Mouse (Mus musculus) spleen, adult 18-20 months (tissue): ENCODE data around the gene Dlgap4.

Experiments
- DNase-seq, 2 experiments: peaks; one replicate each; pipeline ENCODE4 v3.0.0; 2022; ENCODE audit warnings: mixed read lengths in 2 of 2

The Dlgap4 gene

DNA sequence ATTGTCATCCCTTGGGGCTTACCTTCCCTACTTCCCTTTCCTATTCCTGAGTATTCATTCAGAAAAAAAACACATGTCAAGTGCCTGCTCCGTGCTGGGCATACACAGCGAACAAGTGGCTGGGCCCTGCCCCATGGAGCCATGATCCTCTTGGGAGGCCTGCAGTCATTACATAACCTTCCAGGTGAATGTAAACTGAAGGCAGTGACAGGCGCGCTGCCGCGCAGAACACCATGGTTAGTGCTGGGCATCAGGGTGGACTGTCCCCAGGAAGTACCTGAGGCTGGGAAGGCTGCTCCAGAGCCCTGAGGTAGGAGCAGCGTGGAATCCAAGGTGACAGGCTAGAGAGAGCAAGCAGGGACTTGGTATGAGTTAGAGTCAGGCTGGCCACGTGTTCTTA is 7.4 kb downstream of the Dlgap4 start:
- no peak for DNase-seq

DNA sequence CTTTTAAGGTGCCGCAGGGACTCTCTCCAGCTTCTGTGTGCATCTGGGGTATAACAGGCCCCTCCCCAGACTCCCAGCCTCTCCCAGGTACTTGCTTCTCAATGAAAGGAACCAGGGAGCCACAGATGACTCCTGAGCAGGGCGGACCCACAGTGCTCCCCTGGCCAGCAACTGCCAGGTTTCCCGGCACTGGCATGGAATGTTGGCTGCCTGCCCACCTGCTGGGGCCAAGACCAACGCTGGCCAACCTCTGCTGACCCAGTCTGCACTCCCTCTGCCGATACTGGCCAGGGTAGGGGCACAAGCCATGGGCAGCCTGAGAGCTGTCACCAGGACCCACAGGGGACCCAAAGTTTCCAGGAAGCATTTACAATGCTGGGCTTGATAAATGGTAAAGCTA is 7.9 kb downstream of the Dlgap4 start:
- DNase-seq, result no peak

DNA sequence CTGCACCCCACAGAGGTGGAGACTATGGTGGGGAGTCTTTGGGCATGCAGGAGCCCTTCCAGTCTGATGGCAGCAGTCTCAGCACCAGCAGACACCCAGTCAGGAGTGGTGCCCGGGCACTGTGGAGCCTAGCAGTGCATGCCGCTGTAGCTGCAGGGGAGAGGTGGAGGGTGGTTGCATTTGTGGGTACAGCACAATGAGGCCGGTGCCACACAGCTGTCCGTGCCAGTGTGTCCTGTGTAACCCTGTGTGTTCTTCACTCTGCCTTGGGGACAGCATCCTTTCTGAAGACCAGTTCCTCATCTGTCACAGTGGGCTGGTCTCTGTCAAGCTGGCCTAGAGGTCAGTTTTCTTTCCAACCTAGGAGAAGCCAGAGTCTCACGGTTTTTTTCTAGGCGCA is 8.7 kb downstream of the Dlgap4 start:
- DNase-seq, result no peak

DNA sequence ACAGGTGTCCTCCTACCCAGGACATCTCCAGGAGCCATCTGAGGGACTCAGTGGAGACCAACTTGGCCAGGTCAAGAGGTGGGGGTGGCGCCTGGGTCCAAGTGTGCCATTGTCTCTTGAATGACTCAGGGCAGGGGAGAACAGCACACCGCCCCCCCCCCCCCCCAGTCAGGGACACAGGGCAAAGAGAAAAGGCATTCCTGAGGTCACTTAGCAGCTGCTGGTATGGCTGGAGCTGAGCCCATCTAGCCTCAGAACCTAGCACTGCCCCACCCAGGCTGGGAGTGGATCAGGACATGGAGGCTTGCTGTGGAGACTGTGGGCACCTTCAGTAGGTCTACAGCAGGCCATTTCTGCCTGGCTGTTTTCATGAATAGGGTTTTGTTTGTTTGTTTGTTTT is 9.7 kb downstream of the Dlgap4 start:
- DNase-seq, result no peak

DNA sequence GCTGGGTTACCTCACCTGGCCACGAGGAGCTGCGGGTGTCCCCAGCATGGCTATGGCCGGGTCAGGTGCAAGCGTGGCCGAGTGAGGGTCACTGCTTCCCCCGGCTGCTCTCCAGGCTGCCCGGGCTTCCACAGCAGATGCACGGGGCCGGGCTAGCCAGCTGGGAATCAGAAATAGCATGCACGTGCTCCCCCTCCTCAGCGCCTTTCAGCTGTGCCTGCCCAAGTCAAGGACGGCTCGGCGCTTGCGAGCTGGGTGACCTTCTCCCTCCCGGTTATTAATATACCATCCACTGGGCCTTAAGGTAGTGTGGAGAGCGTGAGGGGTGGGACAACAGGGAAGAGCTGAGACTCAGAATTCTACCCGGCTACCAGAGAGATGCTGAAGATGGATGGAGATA is 11.8 kb downstream of the Dlgap4 start:
- no peak for DNase-seq

DNA sequence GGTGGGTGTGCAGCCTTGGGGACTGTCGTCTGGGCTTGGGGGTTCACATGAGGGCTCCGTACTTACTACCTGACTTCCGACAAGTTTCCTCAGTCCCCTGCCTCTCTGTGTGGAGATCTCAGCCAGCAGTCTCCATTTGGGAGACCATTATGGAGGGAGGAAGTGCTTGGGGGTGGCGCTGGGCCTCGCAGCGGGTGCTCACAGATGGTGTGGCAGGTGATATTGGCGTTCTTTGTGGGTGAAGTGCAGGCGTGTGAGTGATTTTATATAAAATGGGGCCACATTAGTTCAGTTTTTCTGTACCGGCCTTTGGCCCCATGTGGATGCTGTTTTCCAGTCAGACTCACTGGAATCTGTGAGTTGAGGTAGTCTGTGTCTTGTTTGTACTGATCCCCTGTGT is 12.6 kb downstream of the Dlgap4 start:
- no peak for DNase-seq

DNA sequence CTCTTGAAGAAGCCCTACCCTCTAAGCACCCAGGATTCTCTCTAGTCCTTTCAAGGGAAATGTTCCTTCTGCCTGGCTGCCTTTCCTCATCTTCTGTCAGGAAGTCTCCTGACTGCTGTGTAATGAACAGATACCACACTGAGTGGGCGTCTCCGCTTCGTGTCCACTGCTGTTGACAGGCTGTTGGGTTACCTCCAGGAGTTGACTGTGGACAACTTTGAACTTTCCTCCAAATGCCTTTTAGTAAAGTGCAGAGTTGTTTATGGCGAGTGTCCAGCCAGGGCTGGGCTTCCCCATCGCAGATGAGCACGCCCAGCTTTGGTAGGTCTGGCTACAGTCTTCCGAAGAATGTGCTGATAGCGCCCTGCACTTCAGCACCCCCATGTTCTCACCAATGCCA is 13.0 kb downstream of the Dlgap4 start:
- no peak for DNase-seq

DNA sequence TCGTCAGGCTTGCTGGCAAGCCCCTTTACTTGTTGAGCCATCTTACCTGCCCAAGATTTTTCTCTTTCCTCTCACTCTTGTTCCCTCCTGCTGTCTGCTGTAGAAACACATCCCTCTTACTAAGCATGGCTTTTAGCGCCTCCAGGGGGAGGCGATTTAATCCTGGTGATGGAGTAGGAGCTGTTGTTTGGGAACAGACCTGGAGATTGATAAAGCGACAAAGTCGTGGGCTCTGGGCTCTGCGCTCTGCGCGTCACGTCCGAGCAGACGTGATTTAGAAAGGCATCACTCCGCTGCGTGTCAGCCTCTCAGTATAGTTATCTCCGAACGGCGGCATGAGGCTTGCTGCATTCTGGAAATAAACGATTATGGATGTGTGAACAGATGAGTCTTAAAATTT is 14.4 kb downstream of the Dlgap4 start:
- no peak for DNase-seq

DNA sequence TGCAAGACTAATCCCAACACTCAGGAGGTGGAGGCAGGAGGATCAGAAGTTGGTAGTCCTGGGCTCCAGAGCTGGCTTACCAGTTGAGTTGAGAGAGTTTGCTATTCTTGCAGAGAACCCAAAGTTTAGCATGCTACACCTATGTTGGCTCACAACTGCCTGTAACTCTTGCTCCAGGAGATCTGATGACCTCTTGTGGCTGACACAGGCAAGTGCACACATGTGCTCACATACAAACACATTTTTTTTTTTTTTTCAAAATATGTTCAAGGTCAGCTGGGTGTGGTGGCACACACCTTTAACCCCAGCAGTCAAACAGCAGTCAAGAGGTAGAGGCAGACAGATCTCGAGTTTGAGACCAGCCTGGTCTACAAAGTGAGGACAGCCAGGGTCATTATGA is 16.8 kb downstream of the Dlgap4 start:
- no peak for DNase-seq

DNA sequence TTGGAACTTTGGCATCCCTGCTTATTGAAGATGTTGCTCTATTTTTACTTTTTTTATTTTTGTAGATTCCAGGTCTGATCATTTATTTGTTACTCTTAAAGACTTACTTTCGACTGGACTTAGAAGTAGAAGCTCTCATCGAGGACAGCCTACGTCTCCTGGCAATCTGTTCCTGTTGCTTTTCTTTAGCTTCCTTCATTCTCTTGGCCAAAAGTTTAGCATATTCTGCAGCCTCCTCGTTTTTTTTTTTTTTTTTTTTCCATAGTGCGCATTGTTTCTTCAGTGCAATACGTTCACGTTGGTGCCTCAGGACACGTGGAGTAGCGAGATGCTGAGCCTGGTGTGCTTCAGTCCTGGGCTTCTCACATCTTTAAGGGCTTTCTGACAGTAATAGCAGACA is 19.2 kb downstream of the Dlgap4 start:
- no peak for DNase-seq

DNA sequence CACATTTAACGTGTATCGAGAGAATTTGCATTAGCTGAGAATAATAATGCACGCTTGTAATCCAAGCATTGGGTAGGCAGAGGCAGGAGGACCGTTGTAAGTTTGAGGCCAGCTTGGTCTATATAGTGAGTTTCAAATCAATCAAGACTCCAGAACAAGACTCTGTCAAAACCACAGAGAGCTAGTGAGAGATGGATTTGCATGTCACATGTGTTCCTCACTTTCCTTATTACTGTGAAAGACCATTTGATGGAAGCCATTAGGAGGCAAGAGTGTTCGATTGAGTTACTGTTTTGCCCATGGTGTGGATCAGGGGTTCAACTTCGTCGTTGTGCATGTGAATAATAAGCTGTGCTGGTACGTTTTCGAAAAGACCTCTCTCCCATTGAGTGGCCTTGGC is 21.6 kb downstream of the Dlgap4 start:
- no peak for DNase-seq

DNA sequence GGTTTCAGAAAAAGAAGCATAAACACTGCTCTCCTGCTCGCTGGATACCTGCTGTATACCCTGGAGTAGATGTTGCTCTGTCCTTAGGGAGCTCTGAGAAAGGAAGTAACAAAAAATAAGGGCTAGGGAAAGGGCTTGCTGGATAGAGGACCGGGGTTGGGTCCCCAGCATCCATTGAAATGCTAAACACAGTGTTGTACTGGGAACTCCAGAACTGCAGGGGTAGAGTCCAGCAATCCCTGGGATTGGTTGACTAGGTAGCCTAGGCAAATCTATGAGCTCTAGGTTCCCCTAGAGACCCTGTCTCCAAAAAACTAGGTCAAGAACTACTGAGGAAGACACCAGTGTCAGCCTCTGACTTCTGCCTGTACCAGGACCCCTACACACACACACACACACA is 27.6 kb downstream of the Dlgap4 start:
- DNase-seq, result no peak

DNA sequence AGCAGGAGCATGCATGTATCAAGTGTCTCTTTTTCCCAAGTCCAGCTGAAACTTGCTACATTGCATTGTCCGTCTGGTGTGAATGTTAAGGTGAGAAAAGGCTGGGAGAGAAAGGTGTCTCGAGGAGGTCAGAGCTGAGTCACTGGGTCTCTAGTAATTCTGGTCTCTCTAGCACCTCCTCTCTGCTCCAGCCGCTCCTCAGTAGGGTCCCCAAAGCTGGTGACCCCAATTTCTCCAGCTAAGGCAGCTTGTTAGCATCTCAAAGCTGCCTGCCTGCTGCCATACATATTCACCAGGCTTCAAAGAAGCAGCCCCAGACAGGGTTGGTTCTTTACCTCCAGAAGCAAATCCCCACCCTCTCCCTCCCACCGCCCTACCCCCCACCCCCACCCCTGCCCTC is 29.4 kb downstream of the Dlgap4 start:
- no peak for DNase-seq

DNA sequence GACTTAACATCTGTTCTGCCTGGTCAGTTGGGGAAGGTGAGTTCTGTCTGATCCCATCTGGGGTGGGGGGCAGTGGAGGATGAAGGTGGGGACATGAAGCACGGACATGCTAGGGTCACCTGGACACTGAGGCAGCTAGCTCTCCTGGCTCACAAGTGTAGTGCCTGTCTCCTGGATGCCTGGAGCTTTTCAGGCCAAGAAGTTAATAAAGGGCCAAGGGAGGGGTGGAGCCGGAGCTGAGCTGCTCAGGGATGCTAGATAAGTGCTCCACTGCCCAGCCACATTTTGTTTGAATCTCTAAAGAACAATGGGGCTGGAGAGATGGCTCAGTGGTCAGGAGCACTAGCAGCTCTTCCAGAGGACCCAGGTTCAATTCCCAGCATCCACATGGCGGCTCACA is 29.9 kb downstream of the Dlgap4 start:
- no peak for DNase-seq

DNA sequence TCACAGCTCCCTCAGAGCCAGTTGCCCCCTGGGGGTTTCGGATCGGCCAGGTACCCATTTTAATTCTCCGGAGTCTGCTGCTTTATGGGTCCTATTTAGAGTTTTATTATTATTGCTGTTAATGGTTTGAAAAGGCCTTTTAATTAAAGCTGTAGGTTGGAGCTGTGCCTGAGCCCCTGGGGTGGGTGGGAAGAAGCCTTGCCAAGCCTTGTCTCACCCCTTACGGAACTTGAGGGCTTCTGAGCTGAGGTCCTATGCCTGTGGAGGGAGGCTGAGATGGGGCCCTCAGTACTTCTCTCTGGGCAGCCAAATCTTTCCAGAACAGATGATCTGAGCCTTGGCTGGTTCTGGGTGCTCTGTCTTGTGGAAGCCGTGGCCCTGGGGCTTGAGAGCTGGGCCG is 31.6 kb downstream of the Dlgap4 start:
- DNase-seq, result no peak

DNA sequence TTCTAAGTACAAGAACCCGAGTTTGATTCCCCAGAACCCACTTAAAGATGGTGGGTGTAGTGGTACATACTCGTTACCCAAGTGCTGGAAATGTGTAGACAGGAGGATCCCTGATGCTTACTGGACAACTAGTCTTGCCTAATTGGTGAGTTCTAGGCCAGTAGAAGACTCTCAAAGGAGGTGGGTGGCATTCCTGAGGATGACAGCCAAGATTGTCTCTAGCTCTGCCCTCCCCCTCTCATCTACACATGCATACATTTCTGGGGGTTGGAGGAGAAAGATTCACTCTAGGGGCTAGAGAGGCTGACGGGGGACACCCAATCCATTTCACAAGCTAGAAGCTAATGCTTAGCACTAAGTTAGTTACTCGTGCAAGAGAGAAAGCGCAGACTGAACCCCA is 33.4 kb downstream of the Dlgap4 start:
- DNase-seq, result no peak

DNA sequence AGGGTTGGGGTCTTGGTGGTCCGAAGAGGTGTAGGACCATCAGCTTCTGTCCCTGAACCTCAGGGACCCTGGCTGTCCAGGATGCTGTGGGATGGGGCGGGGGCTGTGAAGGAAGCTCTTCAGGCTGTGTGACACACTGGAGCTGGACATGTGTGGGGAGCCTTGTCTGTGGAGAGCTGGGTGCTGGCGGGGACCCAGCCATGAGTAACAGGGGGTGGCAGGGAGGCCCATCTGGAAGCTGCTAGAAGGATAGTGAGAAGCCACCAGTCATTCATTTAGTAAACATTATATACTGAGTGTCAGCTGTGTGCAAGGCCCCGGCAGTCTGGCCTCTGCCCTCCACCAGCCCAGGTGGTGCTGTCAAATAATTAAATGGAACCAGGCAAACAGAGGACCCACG is 34.5 kb downstream of the Dlgap4 start:
- DNase-seq, result no peak

DNA sequence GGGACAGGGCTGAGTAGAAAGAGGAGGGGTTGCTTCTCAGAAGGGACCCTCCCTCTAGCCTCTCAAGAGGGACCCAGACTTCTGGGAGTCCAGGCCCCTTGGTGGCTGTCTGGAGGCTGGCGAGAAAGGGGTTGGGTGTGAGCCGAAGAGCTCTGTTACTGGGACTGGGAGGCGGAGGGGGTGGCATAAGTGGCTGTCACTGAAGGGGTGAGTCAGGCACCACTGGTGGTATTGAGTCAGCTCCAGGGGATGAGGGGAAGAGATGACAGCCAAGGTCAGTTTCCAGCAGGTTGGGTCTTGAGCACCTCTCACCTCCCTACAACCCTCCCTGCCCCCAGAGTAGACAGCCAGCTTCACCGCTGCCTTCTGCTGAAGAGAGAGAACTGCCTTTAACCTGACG is 35.9 kb downstream of the Dlgap4 start:
- DNase-seq, result no peak

DNA sequence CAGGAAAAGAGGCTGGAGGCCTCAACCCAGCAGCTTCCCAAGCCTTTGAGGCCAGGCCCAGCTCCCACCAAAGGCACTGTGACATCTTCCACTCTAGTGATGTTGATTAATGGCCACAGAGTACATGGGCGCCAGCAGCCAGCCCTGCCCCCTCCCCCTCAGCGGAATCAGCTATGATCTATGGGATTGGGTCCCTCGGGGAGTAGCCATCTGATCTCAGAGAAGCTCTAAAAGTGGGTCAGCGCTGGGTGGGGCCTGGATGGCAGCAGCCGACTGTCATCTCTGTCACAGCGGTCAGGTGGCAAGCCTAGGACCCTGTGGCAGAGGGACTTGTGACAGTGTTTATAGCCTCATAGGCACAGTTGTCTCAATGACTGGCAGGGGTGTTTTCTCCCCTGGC is 37.5 kb downstream of the Dlgap4 start:
- no peak for DNase-seq

DNA sequence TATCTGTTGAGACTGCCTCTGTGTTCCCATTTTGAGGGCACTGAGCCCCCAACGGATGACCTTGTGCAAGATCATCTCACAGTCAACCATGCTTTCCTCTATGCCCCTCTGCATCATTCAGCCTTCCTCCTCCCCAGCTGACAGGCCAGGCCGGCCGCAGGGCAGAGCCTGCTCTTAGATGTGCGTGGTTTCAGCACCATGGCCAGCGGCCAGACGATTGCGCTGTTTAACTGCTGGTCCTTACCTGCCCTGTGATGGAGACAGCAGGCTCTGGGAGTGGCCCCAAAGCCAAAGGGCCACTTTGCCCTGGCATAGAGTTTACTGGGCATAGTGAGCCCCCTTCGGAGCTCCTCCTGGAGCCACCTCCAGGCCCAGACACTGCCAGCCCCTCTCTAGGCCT is 39.3 kb downstream of the Dlgap4 start:
- DNase-seq, result peak in 1 of 2 experiments; percentile 6

DNA sequence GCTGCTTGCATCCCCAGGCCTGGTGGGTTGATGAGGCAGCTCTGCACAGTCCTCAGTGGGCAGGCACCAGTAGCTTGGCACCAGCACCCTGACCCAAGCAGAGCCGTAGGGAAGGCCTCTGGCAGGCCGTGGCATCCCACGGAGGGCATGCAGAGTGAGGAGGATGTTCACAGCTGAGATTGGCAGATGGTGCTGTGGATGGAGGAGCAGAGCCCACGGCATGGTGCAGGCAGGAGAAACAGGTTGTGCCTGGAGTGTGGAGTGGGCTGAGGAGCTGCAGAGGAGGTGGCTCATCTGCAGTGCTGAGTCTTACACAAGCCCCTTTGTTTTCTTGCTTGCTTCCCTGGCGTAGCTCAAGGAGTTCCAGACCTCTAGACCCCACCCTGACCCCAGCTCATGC is 40.6 kb downstream of the Dlgap4 start:
- DNase-seq, result no peak

DNA sequence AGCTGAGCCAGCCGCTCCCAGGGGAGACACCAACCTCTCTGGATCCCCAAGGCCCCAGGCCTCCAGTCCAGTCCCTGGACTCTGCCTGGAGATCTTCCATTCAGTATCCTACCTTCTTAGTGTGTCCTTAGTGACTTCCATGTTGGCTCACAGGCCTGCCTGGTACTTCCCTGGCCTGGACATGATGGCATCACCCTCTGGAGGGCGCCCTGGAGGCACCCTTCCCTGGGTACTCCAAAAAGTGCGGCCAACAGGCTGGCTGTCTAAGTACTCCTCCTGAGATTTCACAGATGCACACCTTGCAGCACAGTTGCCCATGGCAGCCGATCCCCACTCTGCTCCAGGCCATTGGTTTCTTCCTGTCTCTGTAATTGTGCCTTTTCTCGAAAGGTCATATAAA is 42.1 kb downstream of the Dlgap4 start:
- DNase-seq, result no peak

DNA sequence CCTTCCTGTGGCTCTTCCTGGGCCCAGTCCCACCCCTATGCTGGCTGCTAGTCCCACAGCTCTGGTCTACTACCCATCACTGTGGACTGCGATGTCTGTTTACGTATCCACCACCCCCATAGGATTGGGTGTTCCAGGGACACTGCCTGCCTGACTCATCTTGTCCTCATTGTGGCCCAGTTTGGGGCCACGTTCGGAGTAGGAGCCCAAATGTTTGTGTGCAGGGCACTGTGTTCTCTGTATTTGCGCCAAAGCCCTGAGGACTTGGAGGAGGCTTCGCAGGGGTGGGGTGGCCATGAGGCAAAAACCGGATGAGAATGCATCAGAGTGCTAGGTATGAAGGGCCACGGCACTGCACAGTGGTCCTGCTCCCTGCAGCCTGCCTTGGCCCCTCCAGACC is 44.0 kb downstream of the Dlgap4 start:
- DNase-seq, result no peak

DNA sequence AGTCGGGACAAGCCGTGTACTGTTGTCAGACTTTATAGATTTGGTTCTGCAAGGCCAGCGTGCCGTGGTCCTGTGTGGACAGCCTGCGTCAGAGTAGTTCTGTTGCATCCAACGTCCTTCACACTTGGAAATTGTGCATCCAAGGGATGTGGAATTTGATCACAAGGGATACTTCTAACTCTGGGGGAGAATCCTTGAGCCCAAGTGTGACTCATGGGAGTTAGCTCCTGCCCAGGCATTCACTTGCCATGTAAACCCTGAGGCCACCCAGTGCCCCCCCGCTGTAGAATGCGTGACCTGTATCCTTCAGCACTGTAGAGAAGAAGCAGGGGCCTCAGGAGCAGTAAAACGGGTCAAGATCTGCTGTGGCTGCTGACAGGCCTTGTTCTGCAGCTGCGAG is 44.7 kb downstream of the Dlgap4 start:
- DNase-seq, result no peak

DNA sequence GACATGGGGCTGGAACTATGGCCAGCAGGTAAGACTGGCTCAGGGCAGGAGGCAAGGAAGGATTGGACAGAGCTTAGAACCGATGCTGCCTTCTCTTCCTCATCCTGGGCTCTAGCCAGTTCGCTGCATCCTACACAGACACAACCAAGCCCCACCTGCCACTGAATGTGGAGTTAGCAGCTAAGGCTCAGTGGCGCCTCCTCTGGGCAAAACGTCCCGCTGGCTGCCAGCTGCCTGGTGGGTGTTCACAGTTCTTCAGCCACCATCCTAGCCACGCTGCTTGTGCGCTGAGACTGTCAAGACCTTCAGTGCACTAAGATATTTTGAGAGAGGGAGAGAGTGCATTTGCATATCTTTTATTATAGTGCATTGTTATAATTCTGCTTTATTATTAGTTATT is 45.2 kb downstream of the Dlgap4 start:
- no peak for DNase-seq

DNA sequence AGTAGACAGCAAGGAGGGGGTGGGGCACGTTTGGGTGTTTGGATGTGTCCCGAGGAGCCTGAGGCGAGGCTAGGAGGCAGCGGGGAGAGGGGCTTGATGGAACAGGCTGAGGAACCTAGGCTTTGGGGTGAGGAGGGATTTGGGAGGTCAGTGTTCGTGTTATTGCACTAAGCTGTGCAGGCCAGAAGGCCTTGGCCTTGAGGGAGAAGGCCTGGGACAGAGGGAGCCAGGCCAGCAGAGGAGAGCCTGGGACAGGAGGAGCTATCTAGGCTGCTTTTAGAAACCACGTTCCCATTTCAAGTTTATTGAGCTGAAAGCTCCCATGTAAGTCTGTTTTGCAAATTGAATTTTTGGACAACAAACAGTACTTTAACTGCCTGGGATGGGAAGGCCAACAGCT is 46.5 kb downstream of the Dlgap4 start:
- DNase-seq, result no peak
